Mouse (Mus musculus): Measurements from ENCODE around the gene Gm28035. TPM values are rescaled to one million over a fixed set of nuclear protein-coding genes. Genes with fewer than 3 reads are reported as not detected.
A peak's percentile ranks its signal among the peaks of the same experiment; 100 is the strongest.

Gm28035 gene
- total RNA-seq, 2 experiments from 2014 or later = 0.55 to 1.2 TPM

GRCm38 (mm10) chr2:30261064-30261736 is 20.8 kb downstream of the Gm28035 start:
- DNase-seq (ENCODE audit: low spot score) = no peak

GRCm38 (mm10) chr2:30261921-30262839 is 21.8 kb downstream of the Gm28035 start:
- no peak for DNase-seq (ENCODE audit: low spot score)

GRCm38 (mm10) chr2:30262840-30263441 is 22.6 kb downstream of the Gm28035 start:
- DNase-seq (ENCODE audit: low spot score) = no peak

GRCm38 (mm10) chr2:30263811-30264210 is 23.4 kb downstream of the Gm28035 start:
- no peak for DNase-seq (ENCODE audit: low spot score)

GRCm38 (mm10) chr2:30264671-30265519 is 24.5 kb downstream of the Gm28035 start:
- DNase-seq (ENCODE audit: low spot score) = no peak

GRCm38 (mm10) chr2:30265767-30266253 is 25.4 kb downstream of the Gm28035 start, which contains the start of gene Phyhd1:
Gene Phyhd1 (plus strand): TSS chr2:30266203.
- DNase-seq (ENCODE audit: low spot score) = peak; percentile 87

GRCm38 (mm10) chr2:30266392-30266941 is 26.1 kb downstream of the Gm28035 start:
- DNase-seq (ENCODE audit: low spot score) = peak; percentile 82

- no peak for DNase-seq (ENCODE audit: low spot score)
Observed at GRCm38 (mm10) chr2:30267466-30267865, 27.1 kb downstream of the Gm28035 start.

- DNase-seq (ENCODE audit: low spot score) = no peak
Observed at GRCm38 (mm10) chr2:30268371-30268770, 28.0 kb downstream of the Gm28035 start.

GRCm38 (mm10) chr2:30269241-30269990 is 29.0 kb downstream of the Gm28035 start:
- DNase-seq (ENCODE audit: low spot score) = no peak

- peak; percentile 87 for DNase-seq (ENCODE audit: low spot score)
Observed at GRCm38 (mm10) chr2:30270134-30270533, 29.8 kb downstream of the Gm28035 start.

- no peak for DNase-seq (ENCODE audit: low spot score)
Observed at GRCm38 (mm10) chr2:30280743-30281142, 40.4 kb downstream of the Gm28035 start, which contains the start of gene Gm28038. Gene Gm28038 (plus strand): TSS chr2:30281043.

GRCm38 (mm10) chr2:30281651-30282050 is 41.3 kb downstream of the Gm28035 start:
- DNase-seq (ENCODE audit: low spot score) = no peak

GRCm38 (mm10) chr2:30283193-30283592 is 42.8 kb downstream of the Gm28035 start:
- no peak for DNase-seq (ENCODE audit: low spot score)

GRCm38 (mm10) chr2:30285004-30285403 is 44.6 kb downstream of the Gm28035 start:
- no peak for DNase-seq (ENCODE audit: low spot score)

GRCm38 (mm10) chr2:30285416-30286181 is 45.2 kb downstream of the Gm28035 start:
- no peak for DNase-seq (ENCODE audit: low spot score)

- peak; percentile 96 for DNase-seq (ENCODE audit: low spot score)
Observed at GRCm38 (mm10) chr2:30286192-30287026, 46.0 kb downstream of the Gm28035 start, which contains the start of the genes Dolk and Nup188. Gene Dolk (minus strand): TSS chr2:30286334. Gene Nup188 (plus strand): TSS chr2:30286397.

- DNase-seq (ENCODE audit: low spot score) = no peak
Observed at GRCm38 (mm10) chr2:30287027-30287373, 46.6 kb downstream of the Gm28035 start.

All from gastrocnemius, adult 18-20 months (tissue).